Mouse (Mus musculus) v-Abl transformed pro-B cells (cell line): ENCODE results near the gene Nes.

Source experiments
- in situ Hi-C, 2 experiments: fragments of 400-800 bp; cut with MboI; formaldehyde crosslinking; loops; one replicate each; pipeline ENCODE4 v1.15.1; 2025; ENCODE audit not compliant: unreplicated experiment in 2 of 2

Gene Nes

DNA sequence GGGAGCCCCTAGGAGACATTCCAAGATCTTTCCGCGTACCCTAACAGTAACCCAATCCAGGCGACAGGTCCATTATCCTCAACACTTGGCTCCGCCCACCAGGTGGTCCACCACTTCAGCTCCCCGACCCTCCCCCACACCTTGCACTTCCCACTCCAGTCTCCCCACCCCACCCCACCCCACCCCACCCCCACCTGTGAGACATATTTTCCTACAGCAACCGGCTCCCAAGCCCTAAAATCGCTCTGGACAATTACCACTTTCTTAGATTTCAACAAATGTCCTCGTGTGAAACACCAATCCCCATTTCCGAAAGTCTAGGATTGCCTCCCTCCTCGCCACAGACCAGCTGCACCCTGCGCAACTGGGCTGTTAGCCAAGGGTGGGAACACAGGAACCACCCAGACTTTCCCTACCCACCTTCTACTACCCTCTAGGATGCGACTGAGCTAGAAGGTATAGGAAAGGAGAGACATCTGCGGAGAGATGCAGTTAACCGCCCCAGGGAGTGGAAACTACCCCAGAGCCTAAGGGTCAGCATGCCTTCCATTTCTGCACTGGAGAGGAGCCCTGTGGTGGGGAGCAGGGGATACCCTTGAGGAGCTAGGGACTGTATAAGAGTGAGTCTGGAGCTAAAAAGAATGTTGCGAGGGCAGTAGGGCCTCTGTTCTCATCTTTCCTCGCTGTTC lies 21.5 kb upstream of the Nes start:
- in situ Hi-C loops: no loop called here

GRCm38 (mm10) chr3:87949955-87950515 lies 20.8 kb upstream of the Nes start:
- in situ Hi-C loops: loop anchor here (25.0 kb wide), 2 partner anchors 112 to 163 kb away; partner anchors contain the start of genes Insrr (in 1 of the 2), Naxe (in 1 of the 2) and Ntrk1 (in 1 of the 2)

- in situ Hi-C loops: loop anchor here (25.0 kb wide), 2 partner anchors 110 to 165 kb away; partner anchors contain the start of genes Insrr (in 1 of the 2), Naxe (in 1 of the 2) and Ntrk1 (in 1 of the 2)
Measured at GRCm38 (mm10) chr3:87951946-87952345, 18.9 kb upstream of the Nes start.

DNA sequence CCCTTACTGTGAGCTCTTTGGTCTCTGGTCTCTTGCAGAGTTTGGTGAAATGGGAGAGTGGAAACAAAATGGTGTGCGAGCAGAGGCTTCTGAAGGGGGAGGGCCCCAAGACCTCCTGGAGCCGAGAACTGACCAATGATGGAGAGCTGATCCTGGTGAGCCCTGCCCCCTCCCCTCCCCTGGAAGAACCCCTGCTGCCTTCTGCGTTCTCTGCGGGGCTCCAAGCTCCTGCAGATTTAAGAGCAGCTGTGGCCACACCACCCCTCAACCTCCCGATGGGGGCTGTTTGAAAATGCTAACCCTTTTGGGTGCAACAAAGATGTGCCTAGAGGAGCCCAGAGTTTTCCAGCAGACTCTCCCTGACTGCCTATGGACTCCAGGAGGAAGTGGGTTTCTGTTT lies 18.4 kb upstream of the Nes start:
- in situ Hi-C loops: loop anchor here (25.0 kb wide), 2 partner anchors 110 to 165 kb away; partner anchors contain the start of genes Insrr (in 1 of the 2), Naxe (in 1 of the 2) and Ntrk1 (in 1 of the 2)

DNA sequence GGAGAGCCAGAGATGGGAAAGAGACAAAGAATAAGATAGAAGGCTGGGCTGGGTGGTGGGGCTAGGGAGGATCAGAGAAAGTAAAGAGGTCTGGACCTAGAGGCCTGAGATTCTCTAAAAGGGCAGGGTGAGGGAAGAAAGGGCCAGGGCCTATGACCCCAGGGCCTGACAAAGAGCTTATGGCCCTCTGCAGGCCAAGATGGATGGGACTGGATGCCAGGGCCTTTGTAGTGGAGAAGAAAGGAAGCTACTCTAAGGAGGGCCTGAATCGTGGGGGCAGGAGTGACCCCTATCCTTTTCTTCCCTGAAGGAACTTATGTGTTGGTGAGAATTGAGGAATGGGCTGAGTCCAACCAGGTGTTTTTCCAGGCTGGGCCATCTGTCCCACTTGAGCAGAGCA lies 12.8 kb upstream of the Nes start:
- in situ Hi-C loops: loop anchor here (25.0 kb wide), 2 partner anchors 104 to 171 kb away; partner anchors contain the start of genes Insrr (in 1 of the 2), Naxe (in 1 of the 2) and Ntrk1 (in 1 of the 2)

- in situ Hi-C loops: loop anchor here (25.0 kb wide), 2 partner anchors 104 to 171 kb away; partner anchors contain the start of genes Insrr (in 1 of the 2), Naxe (in 1 of the 2) and Ntrk1 (in 1 of the 2)
Measured at GRCm38 (mm10) chr3:87958476-87958875, 12.4 kb upstream of the Nes start.

DNA sequence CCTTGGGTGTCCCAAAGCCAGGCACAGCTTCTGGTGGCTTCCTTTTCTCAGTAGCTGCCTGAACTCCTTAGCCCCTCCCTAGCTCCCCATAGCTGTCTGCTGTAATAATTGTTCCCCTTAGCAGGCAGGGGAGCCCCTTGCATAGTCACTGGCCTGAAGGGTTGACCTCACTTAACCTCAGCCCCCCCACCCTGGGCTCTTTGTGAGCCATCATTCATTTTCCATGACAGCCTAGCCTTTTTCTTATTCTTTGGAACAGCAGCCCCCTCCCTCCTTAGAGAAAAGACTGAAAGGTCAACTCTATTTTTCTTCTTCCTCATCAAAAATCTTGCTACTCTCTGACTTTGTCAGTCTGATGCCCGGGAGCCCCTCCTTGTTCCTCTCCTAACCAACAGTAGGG lies 11.9 kb upstream of the Nes start:
- in situ Hi-C loops: loop anchor here (25.0 kb wide), 2 partner anchors 103 to 172 kb away; partner anchors contain the start of genes Insrr (in 1 of the 2), Naxe (in 1 of the 2) and Ntrk1 (in 1 of the 2)

GRCm38 (mm10) chr3:87959371-87959770 lies 11.5 kb upstream of the Nes start:
- in situ Hi-C loops: loop anchor here (25.0 kb wide), 2 partner anchors 103 to 172 kb away; partner anchors contain the start of genes Insrr (in 1 of the 2), Naxe (in 1 of the 2) and Ntrk1 (in 1 of the 2)

DNA sequence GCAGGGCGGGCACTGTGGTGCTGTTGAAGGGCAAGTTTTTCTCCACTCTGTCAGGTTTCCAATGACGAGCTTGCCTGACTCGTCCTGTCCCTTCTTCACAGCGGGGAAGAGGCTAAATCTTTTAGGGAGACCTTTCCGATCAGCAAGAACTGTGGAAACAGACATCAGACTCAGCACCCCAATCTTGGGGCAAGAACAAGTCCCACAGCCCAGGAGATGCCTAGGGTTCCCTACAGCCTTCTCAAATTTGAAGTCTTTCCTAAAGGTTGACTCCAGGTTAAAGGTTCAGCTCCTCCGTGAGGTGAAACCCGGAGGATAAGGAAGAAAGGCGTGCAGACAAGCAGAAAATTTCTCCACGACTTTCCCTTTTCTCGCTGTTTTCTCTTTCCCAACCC lies 10.7 kb upstream of the Nes start:
- in situ Hi-C loops: loop anchor here (25.0 kb wide), 2 partner anchors 102 to 173 kb away; partner anchors contain the start of genes Insrr (in 1 of the 2), Naxe (in 1 of the 2) and Ntrk1 (in 1 of the 2)

DNA sequence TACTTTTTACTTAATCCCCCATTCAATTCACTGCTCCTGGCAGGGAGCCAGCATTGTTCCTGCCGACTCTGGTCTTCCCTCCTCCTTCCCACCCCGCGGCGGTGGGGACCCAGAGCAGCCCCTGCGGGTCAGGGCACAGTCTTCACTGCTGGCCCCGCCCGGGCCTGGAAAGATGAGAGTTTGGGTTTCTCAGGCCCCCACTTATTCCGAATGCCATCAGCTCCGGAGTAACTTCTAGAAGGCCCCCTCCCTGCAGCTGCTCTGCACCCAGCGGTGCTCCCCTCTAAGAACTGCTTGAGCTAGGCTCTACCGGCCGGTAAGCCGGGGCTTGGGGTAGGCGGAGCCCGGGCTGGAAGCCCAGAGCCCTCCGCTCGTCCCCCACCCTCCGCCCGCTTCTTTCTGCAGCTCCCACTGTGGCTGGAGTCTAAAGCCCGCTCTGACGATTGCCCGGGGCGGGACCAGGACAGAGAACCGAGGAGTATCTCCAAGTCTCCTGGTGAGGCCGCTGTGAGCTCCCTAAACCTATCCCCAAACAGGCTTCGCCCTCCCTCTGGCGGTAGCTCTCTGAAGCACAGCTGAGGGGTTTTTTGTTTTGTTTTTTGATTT lies 10.2 kb upstream of the Nes start:
- in situ Hi-C loops: loop anchor here (25.0 kb wide), 2 partner anchors 102 to 173 kb away; partner anchors contain the start of genes Insrr (in 1 of the 2), Naxe (in 1 of the 2) and Ntrk1 (in 1 of the 2)

DNA sequence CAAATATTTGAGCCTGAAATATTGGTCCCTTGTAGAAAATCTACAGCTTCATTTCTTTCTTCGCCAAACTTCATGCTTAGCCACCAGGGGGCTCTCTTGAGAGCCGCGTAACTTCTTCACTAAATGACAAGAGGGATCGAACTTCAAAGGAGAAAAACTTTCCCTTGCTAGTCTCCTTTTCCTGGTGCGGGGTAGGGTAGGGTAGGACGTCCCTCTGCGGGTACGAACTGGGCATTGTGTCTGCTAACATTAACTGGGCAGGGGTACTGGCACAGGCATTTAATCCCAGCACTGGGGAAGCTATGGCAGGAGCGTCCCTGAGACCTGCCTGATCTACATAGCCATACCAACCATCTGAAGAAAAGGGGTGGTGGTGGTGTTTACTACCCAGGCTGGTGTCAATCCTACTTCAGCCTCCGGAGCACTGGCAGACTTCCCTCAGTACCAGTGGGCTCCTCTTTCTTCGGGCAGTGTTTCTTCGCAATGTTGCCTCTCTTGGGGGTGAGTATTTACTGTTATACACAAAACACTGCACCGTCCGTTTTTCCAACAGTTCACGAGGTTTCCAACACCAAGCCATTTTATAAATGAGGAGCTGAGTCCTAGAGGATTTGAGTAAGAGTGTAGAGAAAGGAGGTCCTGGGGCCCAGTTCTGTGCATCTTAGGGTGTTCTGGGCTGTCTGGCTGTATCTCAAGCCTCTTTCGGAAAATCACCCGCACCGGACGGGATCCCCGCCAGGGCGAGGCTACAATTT lies 517 bp upstream of the Nes start:
- in situ Hi-C loops: loop anchor here (25.0 kb wide), 2 partner anchors 92 to 183 kb away; partner anchors contain the start of genes Insrr (in 1 of the 2), Naxe (in 1 of the 2) and Ntrk1 (in 1 of the 2)

GRCm38 (mm10) chr3:87971489-87972202 lies 768 bp downstream of the Nes start:
- in situ Hi-C loops: loop anchor here (25.0 kb wide), 2 partner anchors 91 to 184 kb away; partner anchors contain the start of genes Insrr (in 1 of the 2), Naxe (in 1 of the 2) and Ntrk1 (in 1 of the 2)

GRCm38 (mm10) chr3:87972203-87972664 lies 1.4 kb downstream of the Nes start:
- in situ Hi-C loops: loop anchor here (25.0 kb wide), 2 partner anchors 90 to 185 kb away; partner anchors contain the start of genes Insrr (in 1 of the 2), Naxe (in 1 of the 2) and Ntrk1 (in 1 of the 2)

DNA sequence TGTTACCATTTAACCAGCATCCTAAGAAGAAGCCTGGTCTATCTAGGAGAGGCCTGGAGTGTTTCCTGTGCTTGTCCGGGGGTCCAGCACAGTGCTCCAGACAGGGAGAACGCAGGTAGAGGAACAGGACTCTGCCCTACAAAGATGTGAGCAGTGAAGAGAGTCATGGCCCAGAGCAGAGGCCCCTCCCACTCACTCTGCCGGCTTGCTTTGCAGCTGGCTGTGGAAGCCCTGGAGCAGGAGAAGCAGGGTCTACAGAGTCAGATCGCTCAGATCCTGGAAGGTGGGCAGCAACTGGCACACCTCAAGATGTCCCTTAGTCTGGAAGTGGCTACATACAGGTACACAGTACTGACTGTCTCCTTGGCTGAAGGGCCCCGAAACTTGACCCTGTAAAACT lies 1.9 kb downstream of the Nes start:
- in situ Hi-C loops: loop anchor here (25.0 kb wide), 2 partner anchors 90 to 185 kb away; partner anchors contain the start of genes Insrr (in 1 of the 2), Naxe (in 1 of the 2) and Ntrk1 (in 1 of the 2)

DNA sequence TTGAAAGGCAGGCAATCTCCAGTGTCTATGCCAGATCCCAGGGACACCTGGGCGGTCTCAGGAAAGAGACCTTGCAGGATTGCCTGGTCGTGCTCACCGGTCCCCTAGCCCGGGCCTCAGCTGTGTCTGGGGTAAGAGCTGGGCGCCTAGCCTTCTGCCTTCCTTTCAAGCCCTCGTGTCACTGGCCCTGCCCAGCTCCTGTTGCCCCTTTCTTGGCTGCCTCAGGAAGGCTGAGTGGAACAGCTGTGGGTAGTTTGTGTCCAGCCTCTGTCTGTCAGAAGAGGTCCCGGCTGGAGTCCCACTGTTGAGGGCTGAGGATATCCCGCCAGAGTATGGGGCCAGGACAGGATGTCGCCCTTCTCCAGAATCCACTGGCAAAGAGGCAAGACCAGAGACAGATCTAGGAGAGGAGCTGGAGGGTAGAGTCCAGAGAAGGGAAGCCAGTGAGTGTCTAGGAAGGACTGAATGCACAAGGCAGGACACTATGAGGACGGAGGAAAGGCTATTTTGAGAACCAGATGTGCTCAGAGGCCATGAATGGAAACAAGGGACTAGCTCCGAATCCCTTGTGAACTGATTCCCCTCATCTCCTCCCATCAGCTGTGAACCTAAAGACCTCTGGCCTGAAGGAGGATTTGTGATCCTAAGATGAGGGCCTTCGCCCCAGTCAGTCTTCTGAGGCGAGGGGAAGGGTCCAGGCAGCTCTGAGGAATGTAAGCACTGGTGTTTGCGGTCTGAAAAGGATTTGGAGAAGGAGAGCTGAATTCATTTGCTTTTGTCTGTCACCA lies 2.9 kb downstream of the Nes start:
- in situ Hi-C loops: loop anchor here (25.0 kb wide), 2 partner anchors 89 to 186 kb away; partner anchors contain the start of genes Insrr (in 1 of the 2), Naxe (in 1 of the 2) and Ntrk1 (in 1 of the 2)

- in situ Hi-C loops: loop anchor here (25.0 kb wide), 2 partner anchors 88 to 187 kb away; partner anchors contain the start of genes Insrr (in 1 of the 2), Naxe (in 1 of the 2) and Ntrk1 (in 1 of the 2)
Measured at GRCm38 (mm10) chr3:87974381-87974987, 3.6 kb downstream of the Nes start.

- in situ Hi-C loops: no loop called here
Measured at GRCm38 (mm10) chr3:87979493-87979892, 8.6 kb downstream of the Nes start.
